Mouse (Mus musculus) hindbrain, embryonic 12.5 days (tissue): ENCODE results near the gene Ccdc144b. TPM values are rescaled to one million over a fixed set of nuclear protein-coding genes. Genes with fewer than 3 reads are reported as not detected.

Experiments
- ATAC-seq: fragments of 200-750 bp; cut with Nextera tagmentation; 2 replicates; pipeline ENCODE4 v1.8.0; 2017; ENCODE audit warnings: moderate TSS enrichment; ENCODE audit not compliant: low FRiP score
- H3K27ac ChIP-seq: fragments of 300-500 bp; sonication (generic); 2 replicates; pipeline ENCODE4 v1.5.1; 2016; ENCODE audit warnings: mild to moderate bottlenecking
- H3K27me3 ChIP-seq: fragments of 300-500 bp; sonication (generic); 2 replicates; pipeline ENCODE4 v1.6.1; 2016; ENCODE audit warnings: mild to moderate bottlenecking
- H3K36me3 ChIP-seq: fragments of 300-500 bp; sonication (generic); 2 replicates; pipeline ENCODE4 v1.6.1; 2016; ENCODE audit warnings: mild to moderate bottlenecking
- H3K4me1 ChIP-seq: fragments of 300-500 bp; sonication (generic); 2 replicates; pipeline ENCODE4 v1.6.1; 2016
- H3K4me2 ChIP-seq: fragments of 300-500 bp; sonication (generic); replicated peaks from 2 replicates; pipeline ENCODE4 v1.6.1; 2016; ENCODE audit warnings: mild to moderate bottlenecking
- H3K4me3 ChIP-seq: fragments of 300-500 bp; sonication (generic); 2 replicates; pipeline ENCODE4 v1.5.1; 2016; ENCODE audit warnings: mild to moderate bottlenecking
- H3K9ac ChIP-seq: fragments of 300-500 bp; sonication (generic); 2 replicates; pipeline ENCODE4 v1.6.1; 2016; ENCODE audit warnings: mild to moderate bottlenecking, moderate library complexity
- H3K9me3 ChIP-seq: fragments of 300-500 bp; sonication (generic); replicated peaks from 2 replicates; pipeline ENCODE4 v1.6.1; 2016; ENCODE audit warnings: mild to moderate bottlenecking
- WGBS: fragments of 180-500 bp; shearing (Covaris S2); methylation state at CpG from one replicate; pipeline ENCODE4 v1.1.7; 2016; 5-methylcytosine and 5-hydroxymethylcytosine counted together
- polyA plus RNA-seq: library from polyadenylated mRNA; unstranded; fragments of >200 nt; fragmentation: Nextera tagmentation; extraction: Ambion mirVana; gene quantifications from 2 replicates; pipeline ENCODE4 v1.2.1, GENCODE M21; 2016

Gene Ccdc144b
- polyA plus RNA-seq, 1 experiment from 2014 or later: not detected

DNA sequence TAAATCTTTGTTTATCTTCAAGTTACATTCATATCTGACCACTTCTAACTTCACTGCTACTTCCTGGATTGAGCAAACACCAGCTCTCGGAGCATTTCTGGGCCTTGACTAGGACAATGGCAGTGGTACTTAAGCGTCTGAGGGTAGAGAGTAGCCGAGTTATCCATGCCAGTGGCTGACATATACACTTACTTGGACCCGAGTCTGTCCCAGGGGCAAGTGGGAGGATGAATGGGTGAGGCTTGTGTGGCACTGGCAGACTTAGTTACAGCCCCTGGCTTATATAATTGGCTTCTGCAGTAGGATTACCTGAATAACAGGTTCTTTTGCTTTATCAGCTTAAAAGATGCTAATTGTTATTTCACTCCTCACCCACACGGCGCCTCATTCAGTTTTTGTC is 14.4 kb upstream of the Ccdc144b start:
- no peak overlapping the region for H3K27ac ChIP-seq
- ATAC-seq: no peak
- H3K9me3 ChIP-seq: no peaks in the 10 kb centered on the region
- peaks cover 14% of the 10 kb centered on the region; the same call in 1 of the 2 replicates for H3K36me3 ChIP-seq
- WGBS: 85% methylated on average over 6 of the region's 6 CpGs
- H3K27me3 ChIP-seq: no peaks in the 10 kb centered on the region
- H3K9ac ChIP-seq: no peak overlapping the region
- H3K4me1 ChIP-seq: peaks cover 19% of the 10 kb centered on the region
- no peak overlapping the region for H3K4me3 ChIP-seq
- no peak overlapping the region for H3K4me2 ChIP-seq

GRCm38 (mm10) chr3:36065843-36066651 is 12.7 kb upstream of the Ccdc144b start, which contains the start of gene Acad9:
Gene Acad9 (plus strand): TSS chr3:36065979.
- 2% methylated on average over 49 of the region's 49 CpGs for WGBS
- peak; percentile 98 for ATAC-seq
- H3K27ac ChIP-seq: peak within 1 kb of the TSS; percentile 40; the same call in 1 of the 2 replicates

GRCm38 (mm10) chr3:36065166-36065565 is 11.8 kb upstream of the Ccdc144b start:
- peaks cover 3% of the 10 kb centered on the region; the same call in 1 of the 2 replicates for H3K27me3 ChIP-seq
- H3K9me3 ChIP-seq: no peaks in the 10 kb centered on the region
- H3K4me2 ChIP-seq: peak overlapping the region; percentile 80
- 0 out of 2 replicates have a peak, but pooled peaks cover 3% of the 10 kb centered on the region for H3K36me3 ChIP-seq
- H3K4me3 ChIP-seq: peak overlapping the region; percentile 73
- 97% methylated on average over 2 of the region's 2 CpGs for whole genome bisulfite sequencing
- ATAC-seq: 0 out of 2 replicates have a peak, but pooled peaks have one; percentile 21
- H3K9ac ChIP-seq: no peak overlapping the region; the same call in 1 of the 2 replicates
- H3K4me1 ChIP-seq: peaks cover 19% of the 10 kb centered on the region
- no peak overlapping the region for H3K27ac ChIP-seq

More at GRCm38 (mm10) chr3:36065843-36066651, 12.7 kb upstream of the Ccdc144b start, which contains the start of gene Acad9:
- H3K9ac ChIP-seq: peak within 1 kb of the TSS; percentile 76
- no peaks in the 10 kb centered on the region for H3K9me3 ChIP-seq
- peaks cover under 1% of the 10 kb centered on the region; the same call in 1 of the 2 replicates for H3K27me3 ChIP-seq
- peaks cover 19% of the 10 kb centered on the region for H3K4me1 ChIP-seq
- peak within 1 kb of the TSS; percentile 80 for H3K4me2 ChIP-seq
- peaks cover 9% of the 10 kb centered on the region; the same call in 1 of the 2 replicates for H3K36me3 ChIP-seq
- H3K4me3 ChIP-seq: peak within 1 kb of the TSS; percentile 73

DNA sequence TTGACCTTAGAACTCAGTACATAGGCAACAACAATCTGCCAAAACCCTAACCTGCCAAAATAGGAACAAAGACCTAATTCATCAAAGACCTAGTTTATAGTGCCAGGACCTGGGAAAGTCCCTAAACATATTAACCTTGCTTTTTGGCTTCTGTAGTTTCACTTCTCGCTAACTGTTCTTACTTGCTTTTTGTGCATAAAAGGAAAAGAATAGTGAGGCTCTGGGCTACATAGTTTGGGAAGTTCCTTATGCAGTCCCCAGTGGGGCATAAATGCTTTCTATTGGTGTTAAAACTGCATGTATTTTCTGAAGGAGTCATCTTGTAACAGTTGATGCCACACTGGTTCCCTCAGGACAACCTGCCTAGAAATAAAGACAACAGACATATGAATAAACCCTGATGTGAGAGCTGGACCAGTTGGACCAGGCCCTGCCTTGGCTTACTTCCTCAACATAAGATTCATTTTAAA is 11.3 kb upstream of the Ccdc144b start:
- no peak overlapping the region for H3K27ac ChIP-seq
- H3K4me2 ChIP-seq: no peak overlapping the region
- no peak overlapping the region for H3K4me3 ChIP-seq
- peaks cover 3% of the 10 kb centered on the region; the same call in 1 of the 2 replicates for H3K27me3 ChIP-seq
- H3K9ac ChIP-seq: no peak overlapping the region
- no peaks in the 10 kb centered on the region for H3K36me3 ChIP-seq
- no peak for ATAC-seq
- 97% methylated on average over 1 of the region's 1 CpGs for WGBS
- no peaks in the 10 kb centered on the region for H3K9me3 ChIP-seq
- peaks cover 19% of the 10 kb centered on the region for H3K4me1 ChIP-seq

GRCm38 (mm10) chr3:36060096-36060850 is 6.9 kb upstream of the Ccdc144b start:
- Histone ChIP-seq H3K4me1 (peaks cover 3% of the 10 kb centered on the region; the same call in 1 of the 2 replicates), H3K9me3 (no peaks in the 10 kb centered on the region), H3K36me3 (no peaks in the 10 kb centered on the region), H3K9ac (no peak overlapping the region), H3K27ac (no peak overlapping the region), H3K27me3 (peaks cover 3% of the 10 kb centered on the region; the same call in 1 of the 2 replicates), H3K4me3 (no peak overlapping the region), H3K4me2 (no peak overlapping the region)
- WGBS: 32% methylated on average over 8 of the region's 8 CpGs
- ATAC-seq: no peak

DNA sequence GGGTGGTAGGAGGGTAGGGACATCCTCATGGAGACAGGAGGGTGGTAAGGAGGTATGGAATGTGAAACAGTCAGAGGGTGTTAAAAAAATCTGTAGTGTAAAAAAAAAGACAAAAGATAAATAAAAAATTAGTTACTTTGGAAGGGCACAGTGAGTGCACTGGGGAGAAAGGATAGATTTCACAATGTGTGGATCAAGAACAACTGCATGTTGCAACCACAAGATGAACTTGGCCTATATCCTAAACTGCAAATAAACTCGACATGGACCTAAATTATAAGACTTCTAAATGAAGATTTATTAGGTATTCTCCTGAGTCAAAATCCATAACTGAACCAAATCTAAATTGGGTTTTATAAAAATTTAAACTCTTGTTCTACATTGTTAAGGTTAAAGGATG is 4.2 kb downstream of the Ccdc144b start:
- H3K4me2 ChIP-seq: no peak overlapping the region
- no peaks in the 10 kb centered on the region for H3K9me3 ChIP-seq
- no peak overlapping the region for H3K27ac ChIP-seq
- no peak for ATAC-seq
- no peaks in the 10 kb centered on the region for H3K27me3 ChIP-seq
- no peak overlapping the region for H3K9ac ChIP-seq
- H3K4me3 ChIP-seq: no peak overlapping the region
- 79% methylated on average over 1 of the region's 1 CpGs for WGBS
- H3K4me1 ChIP-seq: no peaks in the 10 kb centered on the region
- H3K36me3 ChIP-seq: no peaks in the 10 kb centered on the region

DNA sequence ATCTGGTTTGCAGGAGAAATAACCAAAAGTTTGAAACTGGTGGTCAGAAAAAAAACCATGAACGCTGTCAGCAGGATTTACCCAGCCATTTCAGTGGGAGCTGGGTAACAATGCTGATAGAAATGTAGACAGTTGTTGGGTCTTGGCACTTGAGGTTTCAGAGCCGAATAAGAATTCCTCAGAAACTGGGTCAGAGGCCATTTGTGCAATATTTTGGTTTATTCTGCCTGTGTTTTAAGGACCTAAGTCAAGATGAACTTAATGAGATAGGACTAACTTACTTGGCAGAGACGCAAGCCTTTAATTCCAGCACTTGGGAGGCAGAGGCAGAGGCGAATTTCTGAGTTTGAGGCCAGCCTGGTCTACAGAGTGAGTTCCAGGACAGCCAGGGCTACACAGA is 8.3 kb downstream of the Ccdc144b start:
- Histone ChIP-seq H3K4me3 (no peak overlapping the region), H3K4me1 (no peaks in the 10 kb centered on the region), H3K27me3 (no peaks in the 10 kb centered on the region), H3K9me3 (no peaks in the 10 kb centered on the region), H3K36me3 (no peaks in the 10 kb centered on the region), H3K9ac (no peak overlapping the region), H3K4me2 (no peak overlapping the region), H3K27ac (no peak overlapping the region)
- 78% methylated on average over 4 of the region's 4 CpGs for WGBS
- ATAC-seq: no peak

- ATAC-seq: no peak
- H3K4me1 ChIP-seq: no peaks in the 10 kb centered on the region
- no peak overlapping the region for H3K9ac ChIP-seq
- H3K4me3 ChIP-seq: no peak overlapping the region
- H3K27ac ChIP-seq: no peak overlapping the region
- H3K27me3 ChIP-seq: no peaks in the 10 kb centered on the region
- no peak overlapping the region for H3K4me2 ChIP-seq
- no peaks in the 10 kb centered on the region for H3K36me3 ChIP-seq
- H3K9me3 ChIP-seq: no peaks in the 10 kb centered on the region
Measured at GRCm38 (mm10) chr3:36044520-36044919, 8.8 kb downstream of the Ccdc144b start.

GRCm38 (mm10) chr3:36031740-36032510 is 21.4 kb downstream of the Ccdc144b start:
- Histone ChIP-seq H3K4me3 (no peak overlapping the region), H3K36me3 (no peaks in the 10 kb centered on the region), H3K9ac (no peak overlapping the region), H3K4me2 (no peak overlapping the region), H3K9me3 (no peaks in the 10 kb centered on the region), H3K27ac (no peak overlapping the region), H3K4me1 (no peaks in the 10 kb centered on the region), H3K27me3 (no peaks in the 10 kb centered on the region)
- WGBS: 76% methylated on average over 6 of the region's 6 CpGs
- ATAC-seq: no peak

DNA sequence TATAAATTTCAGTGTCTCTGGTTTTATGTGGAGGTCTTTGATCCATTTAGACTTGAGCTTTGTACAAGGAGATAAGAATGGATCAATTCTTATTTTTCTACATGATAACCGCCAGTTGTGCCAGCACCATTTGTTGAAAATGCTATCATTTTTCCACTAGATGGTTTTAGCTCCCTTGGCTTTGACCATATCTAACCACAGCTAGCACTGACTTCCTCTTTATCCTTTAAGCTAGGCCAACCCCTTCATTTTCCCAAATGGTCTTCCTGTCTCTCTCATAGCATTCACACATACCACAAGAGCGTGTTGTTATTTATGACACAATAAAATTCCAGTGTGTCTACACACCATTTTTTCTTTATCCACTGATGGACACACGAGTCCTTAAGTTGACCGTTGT is 23.4 kb downstream of the Ccdc144b start:
- no peaks in the 10 kb centered on the region for H3K27me3 ChIP-seq
- H3K9me3 ChIP-seq: no peaks in the 10 kb centered on the region
- no peak overlapping the region for H3K27ac ChIP-seq
- no peak for ATAC-seq
- no peak overlapping the region for H3K4me3 ChIP-seq
- H3K4me2 ChIP-seq: no peak overlapping the region
- no peaks in the 10 kb centered on the region for H3K36me3 ChIP-seq
- no peak overlapping the region for H3K9ac ChIP-seq
- H3K4me1 ChIP-seq: no peaks in the 10 kb centered on the region
- 89% methylated on average over 4 of the region's 4 CpGs for WGBS

DNA sequence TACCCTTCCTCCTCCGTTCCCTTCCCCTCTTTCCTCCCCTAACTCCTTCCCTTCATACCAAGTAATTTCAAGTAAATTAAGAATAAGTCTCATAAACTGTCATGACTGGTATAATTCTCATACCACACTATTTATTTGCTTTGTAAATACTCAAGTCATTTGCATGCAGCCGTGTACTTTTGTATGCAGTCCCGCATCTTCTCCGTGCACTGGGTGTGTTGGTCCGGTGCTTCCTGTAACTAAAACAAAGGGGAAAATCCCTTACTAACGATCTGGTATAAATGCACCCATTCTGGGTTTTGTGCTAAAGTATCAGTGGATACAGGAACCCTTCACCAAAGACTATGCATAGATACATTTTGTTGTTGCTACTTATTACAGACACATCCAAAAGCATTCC is 27.6 kb downstream of the Ccdc144b start:
- 85% methylated on average over 6 of the region's 6 CpGs for WGBS
- Histone ChIP-seq H3K27me3 (no peaks in the 10 kb centered on the region), H3K9ac (no peak overlapping the region), H3K9me3 (no peaks in the 10 kb centered on the region), H3K36me3 (no peaks in the 10 kb centered on the region), H3K4me3 (no peak overlapping the region), H3K27ac (no peak overlapping the region), H3K4me2 (no peak overlapping the region), H3K4me1 (no peaks in the 10 kb centered on the region)
- no peak for ATAC-seq

- H3K4me2 ChIP-seq: no peak overlapping the region
- H3K4me3 ChIP-seq: no peak overlapping the region
- no peak for ATAC-seq
- no peaks in the 10 kb centered on the region for H3K9me3 ChIP-seq
- WGBS: 61% methylated on average over 3 of the region's 3 CpGs
- H3K36me3 ChIP-seq: no peaks in the 10 kb centered on the region
- no peaks in the 10 kb centered on the region for H3K27me3 ChIP-seq
- no peak overlapping the region for H3K27ac ChIP-seq
- H3K9ac ChIP-seq: no peak overlapping the region
- H3K4me1 ChIP-seq: no peaks in the 10 kb centered on the region
Measured at GRCm38 (mm10) chr3:36011239-36011638, 42.1 kb downstream of the Ccdc144b start.
